Mouse (Mus musculus) kidney, adult 2 months (tissue): ENCODE measurements around the gene Btn1a1.

ENCODE experiments used
- CTCF ChIP-seq: fragments of 200-500 bp; conservative IDR thresholded peaks from 2 replicates; pipeline ENCODE4 v1.5.1; 2011; ENCODE audit warnings: low read depth, mild to moderate bottlenecking, control low read depth, low read length, moderate library complexity, mixed read lengths; ENCODE audit not compliant: insufficient read depth, insufficient read length
- POLR2A ChIP-seq: fragments of 200-500 bp; IDR thresholded peaks from one replicate; pipeline ENCODE4 v1.6.1; 2011; ENCODE audit warnings: low read depth, low read length, control low read depth

GRCm38 (mm10) chr13:23410632-23411031 lies 55.1 kb downstream of the Btn1a1 start:
- TF ChIP-seq CTCF (no peak), POLR2A (no peak)
